Mouse (Mus musculus): ENCODE data around the gene Oard1.

Oard1 gene

DNA sequence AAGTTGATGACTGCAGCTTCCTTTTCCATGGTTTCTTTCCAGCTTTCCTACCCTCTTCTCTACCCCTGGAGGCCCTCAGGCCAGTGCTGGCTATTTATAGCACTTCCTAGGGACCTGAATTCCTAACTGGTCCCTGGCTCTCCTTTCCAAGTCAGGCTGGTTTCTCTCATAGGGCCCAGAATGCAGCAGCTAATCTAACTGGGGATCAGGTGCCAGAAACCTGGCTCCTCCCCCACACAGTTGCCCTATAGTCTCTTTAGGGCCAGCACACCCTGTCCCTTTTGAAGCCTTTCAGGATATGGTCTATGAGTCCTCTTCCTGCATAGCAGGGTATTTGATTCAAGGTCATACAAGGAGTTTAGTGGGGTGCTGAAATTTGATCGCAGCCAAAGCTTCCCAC, 26.7 kb downstream of the Oard1 start:
- DNase-seq (ENCODE audit: low spot score), result no peak

DNA sequence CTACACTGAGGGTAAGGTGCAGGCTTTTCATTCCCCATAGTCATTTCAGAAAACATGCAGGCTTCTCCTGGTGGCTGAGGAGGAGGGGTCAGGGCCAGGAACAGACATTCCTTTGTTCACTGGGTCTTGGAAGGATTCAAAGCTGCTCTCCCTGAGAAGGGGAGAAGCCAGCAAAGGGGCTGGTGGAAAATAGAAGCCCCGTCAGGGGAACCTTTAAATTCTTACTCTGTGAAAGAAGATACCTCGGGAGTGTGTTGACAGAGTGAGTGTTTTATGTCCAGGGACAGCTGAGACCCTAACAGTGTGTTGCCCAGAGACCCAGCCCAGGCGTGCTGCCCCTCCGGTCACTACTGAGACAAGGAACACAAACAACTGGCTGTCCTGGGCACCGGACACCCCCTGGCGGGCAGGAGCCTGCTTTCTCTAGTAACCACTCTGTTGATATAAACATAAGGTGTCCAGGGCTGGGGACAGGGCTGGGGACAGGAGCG, 27.7 kb downstream of the Oard1 start:
- no peak for DNase-seq (ENCODE audit: low spot score)

DNA sequence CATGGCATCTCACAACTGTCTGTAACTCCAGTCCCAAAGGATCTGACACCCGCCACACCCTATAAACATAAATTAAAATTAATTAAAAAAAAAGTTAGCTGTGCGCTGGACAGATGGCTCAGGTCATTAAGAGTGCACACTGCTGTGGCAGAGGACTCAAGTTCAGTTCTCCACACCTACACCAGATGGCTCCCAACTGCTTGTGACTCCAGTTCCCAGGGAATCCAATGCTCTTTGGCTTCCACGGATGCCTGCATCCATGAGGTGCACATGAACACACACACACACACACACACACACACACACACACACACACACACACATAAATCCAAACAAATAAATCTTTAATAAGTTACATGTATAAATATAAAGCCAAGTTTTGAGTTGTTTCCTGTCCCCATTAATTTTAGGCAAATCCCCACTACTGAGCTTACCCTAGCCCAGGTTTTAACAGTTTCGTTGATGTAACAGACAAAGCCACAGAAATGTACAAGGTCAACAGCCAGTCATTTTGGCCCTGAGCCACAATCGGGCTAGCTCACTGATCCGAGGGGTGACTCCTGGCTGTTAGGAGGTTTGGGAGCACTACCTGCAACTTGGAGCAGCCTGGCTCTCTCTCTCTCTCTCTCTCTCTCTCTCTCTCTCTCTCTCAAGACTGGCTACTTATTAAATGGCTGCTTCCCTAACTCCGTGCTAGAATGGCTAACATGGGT, 33.1 kb downstream of the Oard1 start:
- DNase-seq (ENCODE audit: low spot score), result no peak

DNA sequence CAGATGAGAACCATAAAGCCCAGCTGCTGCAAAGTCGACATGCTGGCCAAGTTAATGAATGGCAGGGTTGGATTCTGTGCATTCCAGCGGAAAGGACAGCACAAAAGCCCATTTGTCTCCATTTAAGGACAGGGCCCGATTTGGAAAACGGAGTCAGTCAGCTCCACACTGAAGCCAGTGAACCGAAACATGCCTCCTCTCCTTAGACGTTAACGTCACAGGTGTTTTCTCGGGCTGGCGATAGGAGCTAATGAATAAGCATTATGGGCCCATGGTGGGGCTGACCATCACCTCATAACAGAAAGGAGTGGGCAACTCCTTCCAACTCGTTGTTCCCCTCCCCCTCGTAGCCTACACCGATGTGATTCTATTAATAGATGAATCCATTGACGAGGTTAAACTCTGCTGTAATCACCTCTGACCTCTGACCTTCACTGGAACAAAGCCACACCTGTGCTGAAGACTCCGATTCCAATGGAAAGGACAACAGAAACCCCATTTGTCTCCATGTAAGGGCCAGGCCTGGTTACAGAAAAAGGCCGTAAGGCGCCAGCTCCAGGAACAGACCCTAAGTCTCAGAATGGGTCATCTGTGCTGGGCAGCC, 33.8 kb downstream of the Oard1 start:
- DNase-seq (ENCODE audit: low spot score), result no peak

DNA sequence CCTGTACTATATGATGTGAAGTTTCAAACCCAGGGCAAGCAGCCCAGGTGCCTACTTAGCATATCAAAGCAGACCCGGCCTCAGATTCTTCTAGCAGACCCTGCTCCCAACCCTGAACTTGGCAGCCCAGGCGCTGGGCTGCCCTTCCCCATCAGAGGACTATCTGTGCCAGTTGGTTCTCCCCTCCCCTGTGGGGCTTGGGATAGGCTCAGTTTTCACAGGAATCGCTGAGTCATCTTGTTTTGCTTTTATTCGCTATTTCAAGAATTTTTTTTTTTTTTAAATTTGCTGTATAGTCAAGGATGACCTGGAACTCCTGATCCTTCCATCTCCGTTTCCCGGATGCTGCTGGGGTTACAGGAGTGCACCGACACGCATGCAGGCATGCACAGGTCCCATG, 37.9 kb downstream of the Oard1 start:
- no peak for DNase-seq (ENCODE audit: low spot score)

DNA sequence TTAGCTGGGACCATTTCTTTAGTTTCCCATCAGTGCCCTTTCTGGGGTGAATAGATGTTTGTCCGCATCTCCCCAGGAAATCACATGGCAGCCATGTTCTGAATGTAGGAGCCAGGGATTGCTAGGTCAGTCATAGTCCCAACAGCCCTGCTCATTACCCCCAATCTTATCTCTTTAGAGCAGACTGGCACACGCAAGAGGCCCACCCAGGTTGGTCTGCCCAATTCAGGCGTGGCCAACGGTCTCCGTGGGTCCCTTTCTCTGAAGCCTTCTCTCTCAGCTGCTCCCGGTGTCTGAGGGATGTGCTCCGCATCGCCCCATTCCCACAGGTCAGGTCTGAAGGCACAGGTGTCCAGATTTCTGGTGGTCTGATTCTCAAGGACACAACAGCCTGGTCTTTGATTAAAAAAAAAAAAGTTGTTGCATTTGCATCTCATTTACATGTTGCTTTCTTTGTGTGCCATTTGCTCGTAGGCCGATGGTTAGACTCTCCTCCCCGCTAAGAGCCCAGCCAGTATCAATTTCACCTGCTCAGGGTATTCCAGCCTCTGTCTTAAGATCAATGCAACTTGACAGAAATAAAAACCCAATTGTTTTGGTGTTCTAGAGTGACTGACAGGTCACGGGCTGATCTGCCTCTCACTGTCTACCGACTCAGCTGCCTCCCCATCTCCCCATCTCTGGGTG, 41.0 kb downstream of the Oard1 start:
- no peak for DNase-seq (ENCODE audit: low spot score)

DNA sequence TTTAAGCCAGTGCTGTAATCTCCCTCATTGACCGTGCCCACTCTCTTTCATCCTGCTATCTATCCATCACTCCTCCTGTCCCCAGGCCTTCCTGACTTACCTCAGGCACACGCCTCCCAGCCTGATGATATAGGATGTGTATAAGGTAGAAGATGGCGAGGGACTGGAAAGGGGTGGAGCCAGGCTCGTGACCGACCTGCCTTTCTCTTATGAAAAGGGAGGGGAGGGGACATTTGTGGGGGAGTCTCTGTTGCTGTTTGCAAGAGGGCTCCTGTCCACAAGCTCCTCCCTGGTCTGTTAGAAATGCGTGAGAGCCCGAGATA, 41.5 kb downstream of the Oard1 start, which contains the start of gene Tspo2:
Tspo2 (minus strand) TSS at position 170 of the 323 bp plus-strand sequence.
- DNase-seq (ENCODE audit: low spot score), result no peak

DNA sequence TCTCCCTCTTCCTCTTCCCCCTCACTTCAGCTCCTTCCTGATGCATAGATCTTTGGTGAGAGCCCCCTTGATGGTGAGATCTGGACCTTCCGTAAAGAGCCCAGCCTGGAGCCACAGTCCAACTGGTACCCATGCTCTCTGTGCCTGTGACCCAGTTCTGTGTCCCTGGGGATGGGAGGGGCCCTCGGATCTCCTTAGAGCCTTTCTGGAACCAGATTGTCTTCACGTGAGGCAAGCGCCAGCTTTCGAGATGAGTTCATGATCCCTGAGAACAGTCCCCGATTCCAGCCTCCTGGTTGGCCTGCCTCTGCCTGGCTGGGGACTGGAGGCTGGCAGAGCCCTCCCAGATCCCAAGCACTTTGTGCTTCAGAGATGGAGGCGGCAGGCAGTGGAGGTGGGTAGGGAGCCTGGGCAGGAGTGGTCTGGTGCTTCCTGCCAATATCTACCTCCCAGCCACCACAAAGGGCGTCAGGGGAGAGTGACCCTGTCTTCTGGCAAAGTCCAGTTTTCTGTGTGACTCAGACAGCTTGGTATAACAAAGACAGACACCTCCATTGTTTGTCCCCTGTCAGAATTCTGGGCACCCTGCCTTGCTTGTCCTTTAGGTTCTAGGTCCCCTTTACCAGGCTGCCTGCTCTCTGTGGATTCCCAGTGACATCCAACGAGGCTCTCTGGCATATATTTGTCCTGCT, 42.1 kb downstream of the Oard1 start:
- DNase-seq (ENCODE audit: low spot score), result no peak

DNA sequence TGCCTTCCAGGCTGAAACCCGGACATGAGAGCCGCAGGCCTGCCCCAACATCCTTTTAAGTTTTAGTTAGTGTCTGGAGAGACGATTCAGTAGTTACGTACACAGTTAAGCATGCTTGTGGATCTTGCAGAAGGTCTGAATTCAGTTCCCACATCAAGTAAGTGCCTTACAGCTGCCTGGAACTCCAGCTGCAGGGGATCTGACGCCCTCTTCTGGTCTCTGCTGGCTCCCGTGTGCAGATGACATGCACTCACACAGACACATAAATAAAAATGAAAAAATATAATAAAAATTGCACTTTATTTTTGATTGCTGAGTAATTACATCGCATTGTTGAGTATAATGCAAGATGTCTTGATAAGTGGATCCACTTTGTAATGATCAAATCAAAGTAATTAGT, 43.7 kb downstream of the Oard1 start:
- no peak for DNase-seq (ENCODE audit: low spot score)

DNA sequence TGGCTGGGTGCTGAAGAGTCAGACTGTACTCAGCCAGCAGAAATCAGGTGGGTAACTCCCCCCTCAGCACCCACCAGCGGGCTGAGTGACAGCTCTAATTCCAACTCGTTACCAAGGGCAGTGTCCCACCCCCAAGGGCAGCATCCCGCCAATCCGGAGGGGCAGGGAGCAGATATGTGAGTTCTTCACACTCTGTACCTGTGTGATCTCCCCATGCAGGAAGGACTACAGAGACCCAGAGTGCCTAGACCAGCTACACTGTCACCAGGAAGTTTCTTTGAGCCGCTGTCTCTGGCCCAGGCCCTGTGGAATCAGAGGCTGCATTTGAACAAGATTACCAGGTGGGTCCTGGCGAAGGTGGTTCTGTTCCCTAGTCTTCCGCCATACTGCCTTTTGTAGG, 44.4 kb downstream of the Oard1 start:
- no peak for DNase-seq (ENCODE audit: low spot score)

DNA sequence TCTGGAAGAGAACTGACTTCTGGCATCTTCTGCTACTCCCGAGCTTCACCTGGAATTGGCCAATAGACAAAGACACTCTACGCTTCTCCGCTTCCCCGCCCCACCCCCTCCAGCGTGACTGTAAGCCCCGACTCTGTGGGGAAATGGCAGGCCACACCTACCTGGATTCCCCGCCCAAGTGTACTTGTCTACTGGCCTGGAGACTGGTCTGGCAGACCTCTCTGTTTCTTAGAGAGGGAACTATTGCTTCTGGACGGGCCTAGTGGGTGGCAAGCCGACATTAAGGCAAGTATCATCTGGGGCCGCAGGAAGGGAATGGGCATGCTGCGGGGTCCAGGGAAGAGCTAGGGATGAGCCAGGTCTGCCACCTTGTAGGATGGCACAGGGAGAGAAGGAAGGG, 44.9 kb downstream of the Oard1 start, which contains the start of gene Unc5cl:
Unc5cl (plus strand) TSS at position 214 of the 400 bp plus-strand sequence.
- DNase-seq (ENCODE audit: low spot score), result no peak

DNA sequence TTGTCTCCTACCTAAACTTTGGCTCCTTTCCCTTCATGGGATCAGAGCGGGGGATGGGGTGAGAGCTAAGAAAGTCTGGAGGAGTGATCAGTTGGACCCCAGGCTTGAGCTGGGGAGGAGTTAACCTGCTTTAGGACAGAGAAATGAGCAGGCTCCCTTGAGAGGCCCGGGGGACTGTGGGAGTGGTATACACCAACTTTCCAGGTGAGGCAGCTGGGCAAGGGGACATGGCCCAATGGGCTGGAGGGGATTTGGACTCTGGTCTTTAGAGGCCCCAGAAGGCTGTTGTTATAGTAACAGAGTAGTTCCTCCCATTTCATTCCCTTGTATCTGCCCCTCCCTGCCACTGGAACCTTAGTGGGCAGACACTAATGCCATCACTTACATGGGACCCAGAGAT, 46.1 kb downstream of the Oard1 start:
- DNase-seq (ENCODE audit: low spot score), result no peak

DNA sequence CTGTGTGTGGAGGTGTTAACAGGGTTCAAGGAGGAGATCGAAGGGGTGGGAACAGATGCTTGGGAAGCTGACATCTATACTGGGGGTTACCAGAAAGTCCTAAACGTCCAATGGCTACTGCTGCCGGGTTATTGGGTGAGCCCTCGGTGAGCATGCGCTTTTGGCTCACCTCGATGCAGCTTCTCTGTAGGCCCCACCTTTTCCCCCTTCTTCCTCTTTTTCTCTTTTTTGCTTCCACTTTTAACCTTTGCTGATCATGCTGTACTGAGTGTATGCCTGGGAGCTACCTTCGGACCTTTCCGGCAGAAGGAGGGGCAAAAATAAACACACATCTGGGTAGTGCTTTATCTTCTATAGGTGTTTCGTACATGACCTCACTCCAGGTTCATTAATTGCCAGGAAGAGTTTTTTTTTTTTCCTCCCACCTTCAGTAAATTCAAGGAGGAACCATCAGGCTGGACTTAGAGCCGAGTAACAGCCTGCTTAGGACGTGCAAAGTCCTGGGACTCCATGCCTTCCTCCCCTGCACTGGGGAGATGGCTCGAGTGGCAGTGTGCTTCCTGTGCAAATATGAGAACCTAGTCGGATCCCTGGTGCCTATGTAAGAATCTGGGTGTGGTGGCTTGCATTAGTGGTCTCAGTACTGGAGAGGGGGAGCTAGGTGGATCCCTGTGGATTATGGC, 48.3 kb downstream of the Oard1 start:
- no peak for DNase-seq (ENCODE audit: low spot score)

DNA sequence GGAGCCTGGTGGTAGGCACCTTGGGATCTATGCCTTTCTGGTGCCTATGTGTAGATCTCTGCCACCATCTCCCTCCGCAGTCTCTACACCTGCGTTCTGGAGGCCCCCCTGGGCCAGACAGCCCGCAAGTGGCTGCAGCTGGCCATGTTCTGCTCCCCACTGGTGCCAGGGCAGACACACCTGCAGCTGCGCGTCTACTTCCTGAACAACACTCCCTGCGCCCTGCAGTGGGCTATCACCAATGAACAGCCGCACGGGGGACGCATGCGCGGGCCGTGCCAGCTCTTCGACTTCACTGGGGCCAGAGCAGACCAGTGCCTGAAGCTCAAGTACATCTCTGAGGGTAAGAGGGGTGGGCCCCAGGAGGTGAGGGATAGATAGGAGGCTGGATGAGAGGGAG, 52.3 kb downstream of the Oard1 start:
- no peak for DNase-seq (ENCODE audit: low spot score)

DNA sequence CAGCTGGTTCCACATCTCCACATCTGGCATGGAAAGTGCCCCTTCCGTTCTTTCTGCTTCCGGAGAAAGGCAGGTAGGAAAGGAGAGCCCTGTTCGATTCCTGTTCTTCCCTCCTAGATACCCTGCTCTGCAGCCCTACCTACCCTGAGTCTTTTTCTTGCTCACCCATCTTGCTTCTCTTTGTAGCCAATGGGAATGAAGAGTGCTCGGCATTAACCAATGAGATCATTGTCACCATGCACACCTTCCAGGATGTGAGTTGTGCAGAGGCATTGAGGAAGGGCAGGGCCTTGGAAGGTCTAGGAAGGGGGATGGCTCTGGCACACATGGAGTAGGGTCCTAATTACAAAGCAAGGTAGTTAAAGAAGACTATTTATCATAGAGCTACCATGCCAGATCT, 53.6 kb downstream of the Oard1 start:
- no peak for DNase-seq (ENCODE audit: low spot score)
